Mouse (Mus musculus): Measurements from ENCODE around the gene Nkx2-4.

The Nkx2-4 gene

DNA sequence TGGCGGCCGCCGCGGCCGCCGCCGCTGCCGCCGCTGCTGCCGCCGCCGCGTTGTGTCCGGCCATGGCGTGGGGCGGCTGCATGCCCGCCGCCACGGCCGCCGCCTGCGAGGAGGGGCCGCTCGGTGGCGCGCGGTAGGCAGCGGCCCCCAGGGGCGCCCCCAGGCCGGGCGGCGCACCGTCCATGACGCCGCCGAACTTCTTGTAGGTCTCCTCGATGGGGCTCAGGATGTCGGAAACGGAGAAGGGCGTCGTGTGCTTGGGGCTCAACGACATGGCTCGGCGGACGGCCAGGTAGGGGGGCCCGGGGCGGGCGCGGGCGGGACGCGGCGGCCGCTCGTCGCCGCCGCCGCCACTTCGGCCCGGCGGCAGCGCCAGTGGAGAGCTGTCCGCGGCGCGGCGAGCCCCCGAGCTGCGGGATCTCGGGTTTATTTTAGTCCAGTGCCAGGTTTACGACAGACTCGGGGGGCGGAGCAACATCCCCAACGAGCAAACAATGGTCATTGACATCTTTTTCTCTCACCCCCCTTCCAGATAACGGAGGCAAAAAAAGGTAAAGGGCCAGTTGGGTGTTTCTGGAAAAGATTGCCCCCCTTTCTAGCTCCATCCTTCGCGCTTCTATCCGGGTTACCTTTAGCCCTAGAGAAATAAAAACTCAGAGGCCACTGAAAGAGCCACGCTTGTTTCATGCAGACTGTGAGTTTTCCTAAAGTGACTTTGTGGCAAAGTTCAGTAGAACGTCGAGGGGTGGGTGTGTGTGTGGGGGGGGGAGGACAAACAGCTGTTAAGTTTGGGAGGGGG lies at the start of gene Nkx2-4:
Gene Nkx2-4 (minus strand): TSS at position 374 of the 799 bp plus-strand sequence.
- DNase-seq = no peak

DNA sequence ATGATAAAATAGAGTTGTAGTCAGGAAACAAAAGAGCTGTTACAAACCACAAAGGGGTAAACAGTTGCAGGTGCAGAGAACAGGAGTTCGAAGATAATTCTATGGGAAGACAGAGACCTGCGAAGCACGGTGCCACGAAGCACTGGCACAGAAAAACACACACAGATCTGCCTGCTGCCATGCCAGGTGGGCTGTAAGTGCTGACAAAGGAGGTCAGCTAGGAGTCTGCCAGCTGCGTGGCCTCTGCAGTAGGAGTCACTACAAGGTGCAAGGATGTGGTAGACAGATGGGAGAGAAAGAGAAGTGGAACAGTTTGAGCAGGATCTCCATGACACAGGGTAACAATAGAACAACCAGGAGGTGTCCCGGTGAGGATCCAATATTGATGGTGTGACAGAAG lies 42.1 kb upstream of the Nkx2-4 start:
- DNase-seq = no peak

DNA sequence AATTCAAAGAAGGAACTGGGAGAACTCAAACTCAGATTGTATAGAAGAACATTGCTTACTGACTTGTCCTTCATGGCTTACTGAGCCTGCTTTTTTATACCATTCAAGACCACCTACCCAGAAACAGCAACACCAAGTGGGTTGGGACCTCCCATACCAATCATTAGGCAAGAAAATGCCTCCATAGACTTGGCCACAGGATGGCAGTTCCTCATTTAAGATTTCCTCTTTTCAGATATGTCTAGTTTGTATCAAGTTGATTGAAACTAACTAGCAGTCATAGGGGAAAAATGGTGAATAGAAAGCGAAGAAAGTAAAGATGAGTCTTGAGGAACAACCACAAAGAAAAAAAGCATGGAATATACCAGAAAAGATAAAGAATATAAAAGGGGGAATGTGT lies 34.5 kb upstream of the Nkx2-4 start:
- DNase-seq = no peak

DNA sequence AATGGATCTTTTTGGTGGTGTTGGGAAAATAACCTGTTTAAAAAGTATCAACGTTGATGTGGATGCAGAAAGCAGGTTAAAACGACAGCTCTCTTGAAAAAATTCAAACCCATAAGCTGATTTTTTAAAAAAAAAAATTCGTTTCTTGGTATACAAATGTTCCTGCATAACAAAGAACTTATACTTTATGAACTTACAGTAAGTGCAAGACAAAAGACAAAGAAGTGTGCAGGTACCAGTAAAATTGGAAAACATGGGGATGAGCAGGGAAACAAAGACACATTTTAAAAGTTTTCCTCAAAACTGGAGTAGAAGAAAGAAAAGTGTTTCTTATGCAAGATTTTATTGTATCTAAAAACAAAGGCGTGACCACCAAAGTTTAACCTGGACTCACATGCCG lies 1.2 kb upstream of the Nkx2-4 start:
- DNase-seq = no peak

DNA sequence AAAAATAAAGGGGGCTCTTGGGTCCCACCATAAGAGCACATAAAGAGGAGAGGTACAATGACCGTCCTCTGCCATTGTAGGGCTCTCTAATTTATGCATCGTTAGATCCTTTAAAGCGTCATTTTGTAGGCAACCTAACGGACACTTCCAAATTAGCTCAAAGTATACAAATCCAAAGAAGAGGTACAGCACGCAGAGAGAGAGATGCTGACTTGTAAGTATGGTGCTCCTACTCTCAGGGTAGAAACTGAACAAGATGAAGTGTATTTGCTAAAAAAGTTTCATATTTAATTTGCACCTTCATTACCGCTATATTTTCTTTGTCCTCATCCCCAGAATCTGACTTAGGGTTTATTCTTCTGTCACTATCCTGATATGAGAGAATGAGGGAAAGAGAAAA lies 692 bp upstream of the Nkx2-4 start:
- DNase-seq = no peak

DNA sequence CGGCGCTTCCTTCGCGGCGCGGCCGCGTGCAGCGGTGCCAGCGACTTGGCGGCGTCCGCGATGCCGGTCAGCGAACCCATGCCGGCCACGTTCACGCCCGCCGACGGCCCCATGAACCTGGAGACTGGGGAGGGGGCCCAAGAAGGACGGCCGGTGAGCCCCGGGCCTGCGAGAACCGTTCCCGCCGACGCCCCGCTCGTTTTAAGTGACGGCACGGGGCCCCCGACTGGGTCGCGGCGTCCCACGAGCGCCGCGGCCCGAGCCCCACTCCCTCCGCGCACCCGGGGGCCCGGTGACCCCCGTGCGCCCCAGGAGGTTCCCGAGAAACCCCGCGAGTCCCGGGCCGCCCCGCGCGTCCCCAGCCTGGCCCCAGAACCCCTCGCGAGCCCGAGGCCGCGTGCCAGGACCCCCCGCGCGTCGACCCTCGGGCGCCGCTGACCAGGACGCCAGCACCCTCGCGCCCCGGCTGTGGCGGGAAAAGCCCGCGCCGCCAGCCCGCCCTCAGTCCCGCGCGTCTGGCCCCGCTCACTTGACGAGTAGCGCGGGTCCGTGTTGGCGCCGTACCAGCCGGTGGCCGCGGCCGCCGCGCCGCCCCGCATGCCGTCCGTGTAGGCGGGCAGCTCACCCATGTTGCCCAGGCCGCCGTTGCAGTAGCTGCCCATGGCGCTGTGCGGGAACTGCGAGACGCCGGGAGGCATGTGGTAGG lies 726 bp downstream of the Nkx2-4 start:
- DNase-seq = peak; percentile 5

DNA sequence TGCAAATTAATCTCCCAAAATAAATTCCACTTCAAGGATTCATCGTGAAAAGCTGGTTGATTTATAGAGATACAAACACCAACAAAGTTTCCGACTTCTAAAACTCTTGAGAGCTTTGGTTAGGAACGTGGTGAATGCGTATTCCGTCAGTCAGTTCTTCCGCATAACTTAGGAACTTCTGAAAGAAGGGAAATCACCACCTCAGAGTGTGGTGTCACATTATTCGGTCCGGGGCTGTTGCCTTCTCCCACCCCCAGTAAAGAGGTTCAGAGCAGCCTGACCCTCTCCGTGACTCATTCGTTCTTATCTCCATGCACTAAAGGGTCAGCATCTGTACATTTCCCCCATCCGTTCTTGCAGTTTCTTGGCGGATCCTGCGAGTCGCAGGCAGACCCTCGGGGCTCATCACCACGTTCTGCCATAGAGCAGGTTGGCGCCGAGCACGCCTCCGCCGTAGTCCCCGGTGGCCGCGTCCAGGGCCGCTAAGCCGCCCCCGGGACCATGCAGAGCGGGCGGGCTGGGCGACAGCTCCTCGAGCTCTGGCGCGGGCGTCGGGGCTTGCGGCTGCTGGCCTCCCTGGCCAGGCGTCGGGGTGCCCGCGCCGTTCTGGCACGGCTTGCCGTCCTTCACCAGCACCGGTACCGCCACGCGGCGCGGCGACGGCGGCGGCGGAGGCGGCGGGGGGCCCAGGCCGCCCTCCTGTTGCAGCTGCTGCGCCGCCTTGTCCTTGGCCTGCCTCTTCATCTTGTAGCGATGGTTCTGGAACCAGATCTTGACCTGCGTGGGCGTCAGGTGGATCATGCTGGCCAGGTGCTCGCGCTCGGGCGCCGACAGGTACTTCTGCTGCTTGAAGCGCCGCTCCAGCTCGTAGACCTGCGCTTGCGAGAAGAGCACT lies 1.5 kb downstream of the Nkx2-4 start:
- DNase-seq = peak; percentile 16

DNA sequence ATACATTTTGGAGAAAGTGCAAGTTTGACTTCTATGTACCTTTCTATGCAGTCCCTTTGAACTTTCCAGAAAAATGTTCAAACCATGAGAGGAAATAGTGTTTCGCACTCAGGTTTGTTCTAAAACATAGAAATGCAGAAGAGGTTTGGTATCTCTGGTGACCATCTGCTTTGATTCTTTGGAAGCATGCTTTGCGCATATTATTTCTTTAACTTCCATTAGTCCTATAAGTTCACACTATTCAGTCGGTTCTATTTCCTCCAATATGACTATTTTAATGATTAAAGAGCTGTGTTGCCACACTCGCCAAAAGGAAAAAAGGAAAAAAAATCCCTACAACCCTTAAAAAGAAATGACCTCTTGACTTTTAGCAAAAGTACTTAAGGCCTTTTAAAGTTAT lies 2.9 kb downstream of the Nkx2-4 start:
- no peak for DNase-seq

DNA sequence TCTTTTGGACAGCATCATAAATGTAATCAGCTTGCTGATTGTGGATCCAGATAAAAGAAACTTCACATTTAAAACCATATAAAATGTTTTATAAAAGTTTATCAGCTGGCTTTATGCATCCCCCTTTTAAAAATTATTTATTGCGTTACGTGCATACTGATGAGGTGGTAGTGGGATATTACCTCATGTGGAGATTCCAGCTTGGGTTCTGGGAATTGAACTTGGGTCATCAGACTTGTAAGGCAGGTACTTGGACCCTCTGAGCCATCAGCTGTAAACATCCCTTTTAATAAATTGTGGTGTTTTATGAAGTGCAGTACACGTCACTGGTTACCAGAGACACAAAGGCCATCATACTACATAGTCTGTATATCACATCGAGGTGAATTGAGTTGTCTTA lies 10.8 kb downstream of the Nkx2-4 start:
- no peak for DNase-seq

DNA sequence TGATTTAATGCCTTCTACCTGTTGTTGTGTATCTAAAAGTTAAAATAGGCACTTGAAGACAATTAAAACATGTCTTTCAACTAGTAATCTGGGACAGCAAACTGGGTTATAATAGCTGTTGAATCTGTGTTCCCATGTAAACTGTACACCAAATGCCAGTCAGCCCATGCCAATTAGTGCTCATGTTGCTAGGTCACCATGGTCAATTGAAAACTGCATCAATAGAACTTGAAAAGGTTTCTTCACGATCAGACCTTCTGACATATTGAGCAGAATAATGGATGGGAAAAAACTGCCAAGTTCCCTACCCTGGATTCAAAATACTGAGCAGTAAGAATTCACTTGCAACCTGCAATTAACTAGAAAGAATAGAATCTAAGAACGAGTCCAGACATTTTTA lies 11.3 kb downstream of the Nkx2-4 start:
- no peak for DNase-seq

DNA sequence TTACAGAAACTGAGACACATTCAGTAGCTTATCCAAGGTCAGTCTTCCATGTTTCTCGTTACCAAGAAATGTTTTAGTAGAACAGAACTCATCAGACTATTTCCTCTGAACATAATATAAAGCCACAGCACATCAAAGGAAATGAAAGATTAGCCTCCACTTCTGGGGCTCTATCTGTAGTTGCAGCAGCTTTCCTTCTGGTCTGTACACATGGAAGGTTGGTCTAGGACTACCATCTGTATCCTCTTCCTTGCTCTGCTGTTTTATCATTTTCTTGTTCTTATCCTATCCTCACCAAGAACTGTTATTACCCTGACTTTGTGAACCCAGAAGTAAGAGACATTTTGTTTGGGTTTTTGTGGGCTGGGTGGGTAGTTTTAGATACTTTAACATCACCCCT lies 14.9 kb downstream of the Nkx2-4 start:
- DNase-seq = no peak

DNA sequence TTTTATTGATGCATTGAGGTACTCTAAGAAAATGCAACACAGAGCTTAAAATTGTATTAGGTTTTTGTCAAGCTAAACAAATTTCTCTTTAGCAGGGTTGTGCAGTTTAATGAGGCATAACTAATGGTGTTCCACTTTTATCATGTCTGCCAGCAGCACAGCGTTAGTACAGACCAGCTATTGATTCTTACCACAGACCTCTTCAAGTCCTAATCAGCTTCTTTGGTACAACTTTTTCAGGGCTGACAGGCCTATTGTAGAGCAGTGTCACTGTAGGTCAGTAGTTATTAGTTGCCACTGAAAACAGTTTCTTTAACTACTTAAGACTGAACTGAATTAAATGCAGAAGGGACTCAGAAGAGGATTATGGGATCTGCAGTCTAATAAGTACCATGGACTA lies 16.2 kb downstream of the Nkx2-4 start:
- DNase-seq = no peak

DNA sequence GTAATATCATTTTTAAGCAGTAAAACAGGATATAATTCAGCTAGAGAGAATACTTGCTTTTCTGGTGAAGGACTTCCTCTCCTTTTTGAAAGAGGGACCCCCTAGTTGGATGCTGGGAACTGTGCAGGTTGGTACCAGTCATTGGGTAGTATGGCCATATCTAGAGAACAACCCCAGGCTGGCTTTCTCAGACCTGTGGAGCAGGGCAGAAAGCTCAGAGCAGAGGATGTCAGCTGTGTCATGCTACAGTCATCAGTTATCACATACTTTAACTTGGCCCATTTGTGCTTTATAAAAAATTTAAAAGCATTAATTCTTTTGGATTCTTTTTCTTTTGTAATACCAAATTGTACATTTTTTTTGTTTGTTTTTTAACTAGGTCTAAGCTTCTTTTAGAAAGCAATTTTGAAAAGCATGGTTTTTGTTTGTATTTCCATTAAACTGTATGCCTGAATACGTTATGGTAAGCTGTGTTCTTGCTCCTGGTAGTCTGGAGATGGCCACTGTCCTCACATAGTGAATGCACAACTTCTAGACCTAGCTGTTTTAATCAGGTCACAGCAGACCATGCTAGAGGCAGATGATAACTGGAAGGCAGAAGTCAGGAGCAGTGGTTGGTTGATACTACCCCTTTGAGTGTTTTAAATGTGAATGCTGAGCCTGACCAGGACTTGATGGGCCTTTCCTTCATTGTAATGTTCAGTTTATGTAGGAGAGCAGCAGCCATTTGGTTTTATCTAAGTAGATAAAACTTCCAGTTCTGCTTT lies 17.6 kb downstream of the Nkx2-4 start:
- no peak for DNase-seq

DNA sequence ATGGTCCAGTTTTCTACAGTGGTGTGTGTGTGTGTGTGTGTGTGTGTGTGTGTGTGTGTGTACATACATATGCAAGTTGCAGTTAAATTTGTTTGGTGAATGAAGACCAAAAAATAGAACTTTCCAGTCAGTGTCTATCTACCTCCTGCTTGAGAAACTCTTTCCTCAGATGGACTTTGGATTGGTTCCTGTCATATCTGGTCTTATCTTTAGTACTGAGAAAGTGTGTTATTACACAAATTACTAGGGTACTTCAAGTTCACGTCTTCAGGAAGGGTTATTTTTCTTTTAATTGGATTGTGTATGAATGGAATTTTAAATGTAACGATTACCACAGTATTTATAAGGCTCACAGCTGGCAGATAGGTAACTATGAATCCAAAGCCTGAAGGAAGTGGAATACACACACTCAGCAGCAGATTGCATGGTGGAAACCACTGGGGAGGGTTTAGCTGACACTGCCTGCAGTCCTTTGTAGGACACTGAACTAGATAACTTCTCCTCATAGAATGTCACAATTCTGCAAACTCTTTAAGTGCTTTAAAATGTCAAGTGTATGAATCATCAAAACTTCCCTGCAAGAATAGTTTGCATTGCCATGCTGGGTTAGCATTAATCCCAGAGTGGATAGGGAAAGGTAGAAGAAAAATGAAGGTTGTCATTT lies 31.9 kb downstream of the Nkx2-4 start:
- DNase-seq = no peak

DNA sequence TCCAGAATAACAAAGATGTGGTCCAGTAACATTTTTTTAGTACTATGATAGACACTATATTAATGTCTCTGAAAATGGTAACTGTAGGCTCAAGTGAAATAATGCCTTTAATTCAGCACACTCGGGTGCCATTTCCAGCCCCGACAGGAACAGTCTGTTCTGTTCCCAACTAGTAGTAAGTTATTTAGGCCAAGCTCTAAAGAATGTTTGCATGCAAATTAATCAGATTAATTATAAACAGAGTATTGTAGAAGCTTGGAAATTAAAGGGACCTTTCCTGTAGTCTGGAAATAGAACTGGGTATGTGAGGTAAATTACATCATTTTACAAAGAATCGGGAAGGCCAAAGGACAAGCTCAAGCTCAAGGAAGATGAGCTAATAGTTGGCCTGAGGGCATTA lies 38.2 kb downstream of the Nkx2-4 start:
- no peak for DNase-seq

DNA sequence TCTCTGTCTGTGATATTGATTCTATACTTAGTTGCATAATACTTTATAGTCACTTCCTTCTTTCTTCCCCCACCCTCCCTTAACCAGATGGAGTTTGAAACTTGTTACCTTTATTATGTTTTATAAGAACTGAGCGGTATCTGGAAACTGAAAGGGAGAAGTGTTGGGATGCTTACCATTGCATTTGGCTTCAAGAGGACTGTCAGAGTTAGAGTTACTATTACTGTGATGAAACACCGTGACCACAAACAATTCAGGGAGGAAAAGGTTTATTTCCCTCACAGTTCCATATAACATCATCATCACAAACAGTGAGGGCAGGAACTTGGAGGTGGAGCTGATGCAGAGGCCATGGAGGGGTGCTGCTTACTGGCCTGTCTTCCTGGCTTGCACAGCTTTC lies 49.4 kb downstream of the Nkx2-4 start:
- DNase-seq = no peak

All from right cerebral cortex, postnatal 25 days (tissue).